Mouse (Mus musculus): ENCODE measurements around the gene Snx5. TPM values are rescaled to one million over a fixed set of nuclear protein-coding genes. Genes with fewer than 3 reads are reported as not detected.

Gene Snx5
- total and polyA plus RNA-seq, 3 experiments, result 136 to 835 (median 213) TPM

GRCm38 (mm10) chr2:144230498-144230897, 40.2 kb downstream of the Snx5 start (continued):
- TF ChIP-seq ETS1 (IDR thresholded peaks at IDR 0.05; ENCODE audit: low read depth, low read length) (peak; percentile 72; the same call in 1 of the 2 replicates), MYB (IDR thresholded peaks at IDR 0.05; ENCODE audit: low read depth, low read length) (peak; percentile 96), CTCF (IDR thresholded peaks at IDR 0.05 in 2 of 3, conservative IDR thresholded peaks at IDR 0.05 in 1 of 3; ENCODE audit: control insufficient read depth in 1 of 3, insufficient read depth in 1 of 3, low read depth in 2 of 3, low read length in 3 of 3, poor library complexity in 1 of 3, severe bottlenecking in 1 of 3) (no peak), GATA1 (IDR thresholded peaks at IDR 0.05; ENCODE audit: low read depth, low read length) (peak; percentile 79), BHLHE40 (IDR thresholded peaks at IDR 0.05; ENCODE audit: borderline replicate concordance, low read depth, low read length) (no peak), ZNF384 (IDR thresholded peaks at IDR 0.05; ENCODE audit: low read depth, low read length) (no peak), EP300 (IDR thresholded peaks at IDR 0.05; ENCODE audit: low read depth in 1 of 2, low read length in 2 of 2) (peak; percentile 79 to 93), MXI1 (IDR thresholded peaks at IDR 0.05; ENCODE audit: low read depth, low read length) (peak; percentile 53), MYC (IDR thresholded peaks at IDR 0.05; ENCODE audit: low read depth, low read length) (peak; percentile 42; the same call in 1 of the 2 replicates), TCF12 (IDR thresholded peaks at IDR 0.05; ENCODE audit: low read depth, low read length) (peak; percentile 71), POLR2AphosphoS5 (IDR thresholded peaks at IDR 0.05; ENCODE audit: borderline replicate concordance, low read depth, low read length) (no peak), TAL1 (IDR thresholded peaks at IDR 0.05; ENCODE audit: low read length) (peak; percentile 48), GABPA (IDR thresholded peaks at IDR 0.05; ENCODE audit: low read depth, low read length) (no peak)

GRCm38 (mm10) chr2:144229647-144230046, 41.1 kb downstream of the Snx5 start:
- TF ChIP-seq MAFK (IDR thresholded peaks at IDR 0.05; ENCODE audit: borderline replicate concordance, low read depth, low read length), result no peak
- TF ChIP-seq ZC3H11A (IDR thresholded peaks at IDR 0.05; ENCODE audit: low read depth, low read length), result no peak
- peak; percentile 87 for TF ChIP-seq HCFC1 (IDR thresholded peaks at IDR 0.05; ENCODE audit: low read depth, low read length)
- TF ChIP-seq POLR2A (IDR thresholded peaks at IDR 0.05; ENCODE audit: control insufficient read depth in 1 of 2, insufficient read depth in 1 of 2, low read depth in 1 of 2, low read length in 2 of 2, poor library complexity in 1 of 2), result peak in 1 of 2 experiments; percentile 76; a peak in 2 of 4 replicates
- 0 out of 2 replicates have a peak, but pooled peaks have one; percentile 11 for TF ChIP-seq GATA1 (IDR thresholded peaks at IDR 0.05; ENCODE audit: low read depth, low read length)
- TF ChIP-seq POLR2AphosphoS5 (IDR thresholded peaks at IDR 0.05; ENCODE audit: borderline replicate concordance, low read depth, low read length), result no peak
- peak; percentile 17; the same call in 1 of the 2 replicates for TF ChIP-seq TCF12 (IDR thresholded peaks at IDR 0.05; ENCODE audit: low read depth, low read length)
- peak; percentile 86; the same call in 1 of the 2 replicates for TF ChIP-seq MYC (IDR thresholded peaks at IDR 0.05; ENCODE audit: low read depth, low read length)
- peak; percentile 89 for TF ChIP-seq MXI1 (IDR thresholded peaks at IDR 0.05; ENCODE audit: low read depth, low read length)
- TF ChIP-seq E2F4 (IDR thresholded peaks at IDR 0.05; ENCODE audit: borderline replicate concordance, low read depth, low read length), result no peak
- peak in 1 of 2 experiments; percentile 23; a peak in 1 of 4 replicates for TF ChIP-seq EP300 (IDR thresholded peaks at IDR 0.05; ENCODE audit: low read depth in 1 of 2, low read length in 2 of 2)
- peak; percentile 70 for TF ChIP-seq NELFE (IDR thresholded peaks at IDR 0.05; ENCODE audit: low read depth, low read length)
- 0 out of 2 replicates have a peak, but pooled peaks have one; percentile 48 for TF ChIP-seq SIN3A (IDR thresholded peaks at IDR 0.05; ENCODE audit: low read length)
- TF ChIP-seq CHD2 (IDR thresholded peaks at IDR 0.05; ENCODE audit: low read length), result no peak
- no peak for TF ChIP-seq GABPA (IDR thresholded peaks at IDR 0.05; ENCODE audit: low read depth, low read length)
- no peak; the same call in 1 of the 2 replicates for TF ChIP-seq POLR2AphosphoS2 (IDR thresholded peaks at IDR 0.05; ENCODE audit: low read length)
- TF ChIP-seq MEF2A (IDR thresholded peaks at IDR 0.05; ENCODE audit: extremely low read depth, insufficient replicate concordance, low read depth, low read length, poor library complexity, severe bottlenecking), result no peak
- TF ChIP-seq MAX (IDR thresholded peaks at IDR 0.05; ENCODE audit: low read length), result peak; percentile 79
- TF ChIP-seq USF2 (IDR thresholded peaks at IDR 0.05; ENCODE audit: borderline replicate concordance in 1 of 2, insufficient read depth in 1 of 2, low read depth in 1 of 2, low read length in 2 of 2), result no peak
- no peak for TF ChIP-seq ZKSCAN1 (IDR thresholded peaks at IDR 0.05; ENCODE audit: low read depth, low read length)
- no peak for TF ChIP-seq UBTF (IDR thresholded peaks at IDR 0.05; ENCODE audit: borderline replicate concordance, insufficient read depth, low read depth, low read length)
- peak; percentile 79 for TF ChIP-seq USF1 (IDR thresholded peaks at IDR 0.05; ENCODE audit: low read depth, low read length)
- TF ChIP-seq BHLHE40 (IDR thresholded peaks at IDR 0.05; ENCODE audit: borderline replicate concordance, low read depth, low read length), result peak; percentile 89
- TF ChIP-seq TBP (IDR thresholded peaks at IDR 0.05; ENCODE audit: low read depth, low read length), result peak; percentile 78
- TF ChIP-seq RAD21 (IDR thresholded peaks at IDR 0.05; ENCODE audit: low read depth, low read length), result no peak
- Histone ChIP-seq H3K9ac (ENCODE audit: control insufficient read depth, low read depth, low read length, poor library complexity, severe bottlenecking) (peak overlapping the region; percentile 71), H3K27ac (ENCODE audit: control insufficient read depth, low read depth, low read length) (peak overlapping the region; percentile 99)

More at GRCm38 (mm10) chr2:144229647-144230046, 41.1 kb downstream of the Snx5 start:
- DNase-seq (ENCODE audit: low read depth, low spot score), result peak; percentile 91
- Histone ChIP-seq H3K4me3 (ENCODE audit: control insufficient read depth in 1 of 2, insufficient read depth in 1 of 2, low read depth in 2 of 2, low read length in 2 of 2) (peak overlapping the region; percentile 57), H3K27me3 (ENCODE audit: control insufficient read depth in 1 of 2, insufficient read depth in 2 of 2, low read length in 2 of 2) (no peaks in the 10 kb centered on the region), H3K9me3 (replicated peaks; ENCODE audit: insufficient read depth, low read length) (no peaks in the 10 kb centered on the region), H3K4me1 (ENCODE audit: control insufficient read depth in 1 of 2, insufficient read depth in 2 of 2, low read length in 2 of 2) (peaks cover 5 to 14% of the 10 kb centered on the region in 2 experiments), H3K36me3 (ENCODE audit: control insufficient read depth in 1 of 2, insufficient read depth in 2 of 2, low read length in 2 of 2) (peaks cover 0 to 11% of the 10 kb centered on the region in 2 experiments; a peak in 2 of 4 replicates), H3K79me2 (ENCODE audit: control insufficient read depth, insufficient read depth, low read length, poor library complexity) (peaks cover 1% of the 10 kb centered on the region; the same call in 1 of the 2 replicates)
